10 mouse cellular contexts compared by ENCODE assay signal in the genomic region with DNA sequence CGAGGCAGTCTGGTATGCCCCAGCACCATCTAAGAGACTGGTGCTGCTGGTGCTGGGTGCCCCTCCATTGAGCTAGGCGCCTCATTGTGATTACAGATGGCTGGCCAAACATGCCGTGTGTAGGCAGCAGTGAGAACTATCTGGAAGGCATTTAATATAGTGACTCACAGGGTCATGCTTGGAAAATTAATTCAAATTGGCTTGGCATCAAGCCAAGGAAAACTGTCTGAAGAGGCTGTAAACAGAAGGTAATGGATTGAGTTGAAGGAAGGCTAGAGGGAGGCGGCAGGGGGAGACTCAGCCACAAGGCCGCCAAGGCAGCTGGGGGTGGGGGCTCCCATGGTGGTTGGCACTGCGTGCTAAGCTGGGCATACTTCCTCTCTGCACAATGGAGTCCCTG. TPM values are rescaled to one million over a fixed set of nuclear protein-coding genes. Genes with fewer than 3 reads are reported as not detected.
DNase-seq lines count a peak whose midpoint lies in the region; ATAC-seq lines count a peak whose summit lies in the region.
"Had no signal": no experiment of that assay in that cellular context is flagged by ENCODE, and none has a peak within 500 bp of the region (broad histone marks: within the 10 kb centered on the region; RNA-seq: fewer than 3 reads in every experiment).

No protein-coding gene starts in this region.

- no peaks in the 10 kb centered on the region for H3K4me1 ChIP-seq in kidney, embryonic 14.5 days (ENCODE audit: control insufficient read depth, insufficient read depth, low read length)
- 0 out of 2 replicates have a peak, but pooled peaks cover 2% of the 10 kb centered on the region for H3K4me1 ChIP-seq in neural tube, embryonic 14.5 days (ENCODE audit: control insufficient read depth, insufficient read depth, low read length)
- H3K4me1 ChIP-seq: embryonic facial prominence, embryonic 12.5 days had no signal

- 48% methylated on average over 5 of the region's 6 CpGs for WGBS in kidney, embryonic 14.5 days
- WGBS in neural tube, embryonic 14.5 days = 28% methylated on average over 6 of the region's 6 CpGs

- H3K4me3 ChIP-seq in kidney, embryonic 14.5 days (ENCODE audit: low read length) = no peak overlapping the region
- H3K4me3 ChIP-seq in neural tube, embryonic 14.5 days (ENCODE audit: low read depth, low read length) = no peak overlapping the region
- H3K4me3 ChIP-seq: embryonic facial prominence, embryonic 12.5 days had no signal

- no peaks in the 10 kb centered on the region for H3K36me3 ChIP-seq in kidney, embryonic 14.5 days (ENCODE audit: control insufficient read depth, insufficient read depth, low read length)
- H3K36me3 ChIP-seq in neural tube, embryonic 14.5 days (ENCODE audit: control insufficient read depth, insufficient read depth, low read length) = no peaks in the 10 kb centered on the region
- H3K36me3 ChIP-seq: embryonic facial prominence, embryonic 12.5 days; G1E had no signal

- H3K4me2 ChIP-seq in kidney, embryonic 14.5 days (replicated peaks; ENCODE audit: low read depth, low read length) = no peak overlapping the region
- H3K4me2 ChIP-seq in neural tube, embryonic 14.5 days (ENCODE audit: low read depth, low read length) = no peak overlapping the region
- H3K4me2 ChIP-seq: embryonic facial prominence, embryonic 12.5 days had no signal

- no peaks in the 10 kb centered on the region for H3K27me3 ChIP-seq in kidney, embryonic 14.5 days (ENCODE audit: control insufficient read depth, insufficient read depth, low read length)
- H3K27me3 ChIP-seq in neural tube, embryonic 14.5 days (ENCODE audit: control insufficient read depth, insufficient read depth, low read length) = no peaks in the 10 kb centered on the region
- H3K27me3 ChIP-seq: embryonic facial prominence, embryonic 12.5 days had no signal

- peak; percentile 69; the same call in 1 of the 2 replicates for ATAC-seq in kidney, embryonic 14.5 days (ENCODE audit: low FRiP score, low TSS enrichment)
- peak; percentile 93 for ATAC-seq in neural tube, embryonic 14.5 days (ENCODE audit: low read depth)

- H3K9me3 ChIP-seq in kidney, embryonic 14.5 days (ENCODE audit: control insufficient read depth, low read length) = no peaks in the 10 kb centered on the region
- no peaks in the 10 kb centered on the region for H3K9me3 ChIP-seq in neural tube, embryonic 14.5 days (ENCODE audit: control insufficient read depth, low read length)
- H3K9me3 ChIP-seq: embryonic facial prominence, embryonic 12.5 days; G1E had no signal

- DNase-seq in left cerebral cortex, postnatal 4 days = peak; percentile 45
- no peak for DNase-seq in left cerebral cortex, adult 11 months (ENCODE audit: low spot score)
- peak; percentile 32 for DNase-seq in brain, adult 2 months (ENCODE audit: low read depth, low spot score)
- DNase-seq in left cerebral cortex, adult 8-10 months (ENCODE audit: low spot score in 2 of 2) = no peak
- DNase-seq in thymus, adult 18-20 months = no peak
- DNase-seq in yolk sac, embryonic 10.5 days (ENCODE audit: low spot score) = no peak

- H3K9ac ChIP-seq in kidney, embryonic 14.5 days (ENCODE audit: low read depth, low read length) = no peak overlapping the region
- H3K9ac ChIP-seq in neural tube, embryonic 14.5 days (replicated peaks; ENCODE audit: low read depth, low read length) = no peak overlapping the region
- H3K9ac ChIP-seq: embryonic facial prominence, embryonic 12.5 days had no signal

- H3K27ac ChIP-seq in kidney, embryonic 14.5 days (ENCODE audit: low read depth, low read length) = no peak overlapping the region
- H3K27ac ChIP-seq in neural tube, embryonic 14.5 days (ENCODE audit: low read depth, low read length) = peak overlapping the region; percentile 50; the same call in 1 of the 2 replicates
- H3K27ac ChIP-seq: embryonic facial prominence, embryonic 12.5 days had no signal

- intact Hi-C loops in left cerebral cortex, postnatal 4 days (cut with DNase I) = no loop called here

RNA-seq across cellular contexts. Expression of gene Hmgb3, which starts 27.1 kb away (rescaled TPM):
- total RNA-seq in left cerebral cortex, postnatal 4 days (2021) = 100 to 1,000 TPM; 189 to 222 TPM
- 317 and 331 TPM in 2 replicates for polyA plus RNA-seq in kidney, embryonic 14.5 days (2014; fragmentation: Nextera tagmentation; extraction: Ambion mirVana)
- polyA plus RNA-seq in neural tube, embryonic 14.5 days (2014; fragmentation: Nextera tagmentation; extraction: Ambion mirVana) = 378 and 434 TPM in 2 replicates
- 10 to 100 TPM; 33.4 to 46.0 (median 44.5) TPM for total RNA-seq in left cerebral cortex, adult 8-10 months (2022)

RNA-seq across cellular contexts. Expression of gene Cd99l2, which starts 36.0 kb away (rescaled TPM):
- total RNA-seq in left cerebral cortex, postnatal 4 days (2021) = 10 to 100 TPM; 75.9 to 95.1 TPM
- 19.9 and 21.1 TPM in 2 replicates for polyA plus RNA-seq in kidney, embryonic 14.5 days (2014; fragmentation: Nextera tagmentation; extraction: Ambion mirVana)
- 69.9 and 85.0 TPM in 2 replicates for polyA plus RNA-seq in neural tube, embryonic 14.5 days (2014; fragmentation: Nextera tagmentation; extraction: Ambion mirVana)
- 10 to 100 TPM; 69.5 to 74.9 (median 71.7) TPM for total RNA-seq in left cerebral cortex, adult 8-10 months (2022)

Comparison
In these comparisons a context has a peak if more than half of its experiments do, and no peak if none do; other contexts are left out.
1. DNase-seq: peak in left cerebral cortex, postnatal 4 days (single experiment) and brain, adult 2 months (single experiment); none in left cerebral cortex, adult 11 months (single experiment), left cerebral cortex, adult 8-10 months (0 of 2), thymus, adult 18-20 months (0 of 2) and yolk sac, embryonic 10.5 days (single experiment).
2. RNA of gene Hmgb3, which starts 27.1 kb away (total RNA-seq): 189 to 222 TPM in left cerebral cortex, postnatal 4 days; 33.4 to 46.0 TPM in left cerebral cortex, adult 8-10 months; every median in the first group is over 4 times any median in the second.